Mouse (Mus musculus) bone marrow, adult 2 months (tissue): ENCODE data around the gene Ppy. TPM values are rescaled to one million over a fixed set of nuclear protein-coding genes. Genes with fewer than 3 reads are reported as not detected.

Experiments
- H3K27ac ChIP-seq: fragments of 200-500 bp; 2 replicates; pipeline ENCODE4 v1.5.1; 2012; ENCODE audit warnings: low read depth, mild to moderate bottlenecking, control low read depth, inconsistent platforms, low read length; ENCODE audit not compliant: control insufficient read depth, poor library complexity, insufficient read depth
- H3K4me1 ChIP-seq: fragments of 200-500 bp; 2 replicates; pipeline ENCODE4 v1.6.1; 2011; ENCODE audit warnings: low read length; ENCODE audit not compliant: control insufficient read depth, insufficient read depth
- H3K4me3 ChIP-seq: fragments of 200-500 bp; replicated peaks from 2 replicates; pipeline ENCODE3; 2011; ENCODE audit warnings: mild to moderate bottlenecking, low read depth, low read length, control low read depth; ENCODE audit not compliant: control insufficient read depth
- CTCF ChIP-seq: fragments of 200-500 bp; IDR thresholded peaks from 2 replicates; pipeline ENCODE4 v1.5.1; 2011; ENCODE audit warnings: low read length, control low read depth; ENCODE audit not compliant: control insufficient read depth, insufficient read depth
- POLR2A ChIP-seq: fragments of 200-500 bp; IDR thresholded peaks from 2 replicates; pipeline ENCODE4 v1.6.1; 2011; ENCODE audit warnings: low read depth, mild to moderate bottlenecking, control low read depth, low read length, borderline replicate concordance; ENCODE audit not compliant: control insufficient read depth
- WGBS: fragments of 180-500 bp; shearing (Covaris S2); methylation state at CpG from one replicate; pipeline ENCODE4 v1.1.7; 2018; 5-methylcytosine and 5-hydroxymethylcytosine counted together
- polyA plus RNA-seq: library from polyadenylated mRNA; stranded (reverse); fragments of >200 nt; gene quantifications from 2 replicates; pipeline ENCODE4 v1.2.4, GENCODE M21; 2011; ENCODE audit warnings: low replicate concordance; ENCODE audit not compliant: missing spikeins, insufficient read depth, insufficient read length

Ppy gene
- polyA plus RNA-seq, 1 experiment, result not detected

- H3K27ac ChIP-seq, result no peak overlapping the region
- H3K4me3 ChIP-seq, result no peak overlapping the region
- TF ChIP-seq CTCF (peak; percentile 92), POLR2A (no peak)
- WGBS, result 2% methylated on average over 18 of the region's 18 CpGs
- H3K4me1 ChIP-seq, result no peaks in the 10 kb centered on the region
Observed at GRCm38 (mm10) chr11:102138447-102138740, 37.3 kb upstream of the Ppy start.

GRCm38 (mm10) chr11:102137625-102138446, 36.7 kb upstream of the Ppy start:
- Histone ChIP-seq H3K27ac (no peak overlapping the region), H3K4me3 (no peak overlapping the region), H3K4me1 (no peaks in the 10 kb centered on the region)
- 18% methylated on average over 13 of the region's 13 CpGs for WGBS
- no peak for TF ChIP-seq CTCF
- no peak for TF ChIP-seq POLR2A

- TF ChIP-seq CTCF, result no peak
- TF ChIP-seq POLR2A, result no peak
- Histone ChIP-seq H3K4me3 (no peak overlapping the region), H3K27ac (no peak overlapping the region), H3K4me1 (no peaks in the 10 kb centered on the region)
- 45% methylated on average over 4 of the region's 4 CpGs for WGBS
Observed at GRCm38 (mm10) chr11:102134516-102134915, 33.4 kb upstream of the Ppy start.

GRCm38 (mm10) chr11:102117386-102117785, 16.3 kb upstream of the Ppy start:
- WGBS, result 74% methylated on average over 6 of the region's 6 CpGs
- Histone ChIP-seq H3K4me1 (no peaks in the 10 kb centered on the region; the same call in 1 of the 2 replicates), H3K27ac (no peak overlapping the region), H3K4me3 (no peak overlapping the region)
- TF ChIP-seq CTCF (no peak), POLR2A (no peak)

GRCm38 (mm10) chr11:102116241-102116640, 15.1 kb upstream of the Ppy start:
- WGBS, result 54% methylated on average over 8 of the region's 8 CpGs
- Histone ChIP-seq H3K4me1 (no peaks in the 10 kb centered on the region; the same call in 1 of the 2 replicates), H3K4me3 (no peak overlapping the region), H3K27ac (no peak overlapping the region)
- TF ChIP-seq POLR2A, result no peak

GRCm38 (mm10) chr11:102111576-102111975, 10.5 kb upstream of the Ppy start:
- TF ChIP-seq CTCF, result no peak
- TF ChIP-seq POLR2A, result no peak
- no peak overlapping the region for H3K4me3 ChIP-seq
- H3K4me1 ChIP-seq, result no peaks in the 10 kb centered on the region
- H3K27ac ChIP-seq, result no peak overlapping the region
- WGBS, result 69% methylated on average over 5 of the region's 5 CpGs

- TF ChIP-seq POLR2A, result no peak
- TF ChIP-seq CTCF, result no peak
- Histone ChIP-seq H3K27ac (no peak within 1 kb of the TSS), H3K4me1 (no peaks in the 10 kb centered on the region), H3K4me3 (no peak within 1 kb of the TSS)
- WGBS, result 23% methylated on average over 9 of the region's 9 CpGs
Observed at GRCm38 (mm10) chr11:102107732-102108131, 6.6 kb upstream of the Ppy start, which contains the start of gene Pyy. Pyy (minus strand) TSS chr11:102107832.

- 3% methylated on average over 21 of the region's 21 CpGs for WGBS
- H3K4me1 ChIP-seq, result no peaks in the 10 kb centered on the region
Observed at GRCm38 (mm10) chr11:102106911-102107310, 5.8 kb upstream of the Ppy start.

More at GRCm38 (mm10) chr11:102106911-102107310, 5.8 kb upstream of the Ppy start:
- no peak overlapping the region for H3K27ac ChIP-seq
- no peak for TF ChIP-seq CTCF
- no peak for TF ChIP-seq POLR2A
- no peak overlapping the region for H3K4me3 ChIP-seq
